ENCODE assay signal across 8 mouse cellular contexts in the genomic region with DNA sequence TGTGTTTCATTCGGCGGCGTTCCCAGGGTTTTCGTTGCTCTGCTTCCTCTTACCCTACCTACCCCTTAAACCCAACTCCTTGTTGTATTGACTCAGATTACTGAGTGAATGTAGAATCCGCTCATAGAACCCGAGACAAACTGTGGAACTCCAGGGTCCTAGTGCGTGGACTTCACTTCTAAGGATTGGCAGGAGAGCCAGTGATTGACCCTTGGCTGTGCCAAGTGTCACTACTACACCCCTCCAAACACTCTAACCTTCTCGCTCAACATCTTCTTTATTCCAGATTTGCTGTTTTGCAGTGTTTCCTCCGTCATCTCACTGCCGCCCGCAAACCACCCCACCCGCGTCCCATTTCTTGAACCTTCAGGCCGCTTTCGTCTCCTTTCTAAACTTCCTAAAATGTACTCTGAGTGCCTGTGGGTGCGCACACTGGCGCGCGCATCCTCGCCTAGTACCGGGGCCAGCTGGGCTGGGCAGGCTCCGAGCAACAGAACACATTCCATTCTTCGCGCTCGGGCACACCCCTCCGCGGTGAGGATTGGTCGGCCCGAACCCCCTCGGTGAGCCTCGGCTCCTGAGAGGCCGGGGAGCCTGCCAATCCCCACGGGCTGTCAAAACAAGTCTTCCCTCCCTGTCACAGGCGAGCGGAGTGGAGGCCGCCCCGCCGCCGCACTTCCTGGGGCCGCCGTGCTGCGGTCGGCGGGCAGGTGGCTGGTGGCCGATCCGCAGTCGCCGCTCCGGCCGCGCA. TPM values are rescaled to one million over a fixed set of nuclear protein-coding genes. Genes with fewer than 3 reads are reported as not detected.
DNase-seq lines count a peak whose midpoint lies in the region; ATAC-seq and TF ChIP-seq lines count a peak whose summit lies in the region.

A gene (plus strand): TSS at position 650 of the 751 bp plus-strand sequence.

- peak within 1 kb of the TSS; percentile 84 for H3K4me2 ChIP-seq in forebrain, embryonic 15.5 days (replicated peaks)
- H3K4me2 ChIP-seq in neural tube, embryonic 14.5 days (ENCODE audit: low read depth, low read length), result peak within 1 kb of the TSS; percentile 91

- no peaks in the 10 kb centered on the region for H3K27me3 ChIP-seq in forebrain, embryonic 15.5 days
- no peaks in the 10 kb centered on the region for H3K27me3 ChIP-seq in neural tube, embryonic 14.5 days (ENCODE audit: control insufficient read depth, insufficient read depth, low read length)
- H3K27me3 ChIP-seq in testis, adult 2 months (ENCODE audit: control insufficient read depth, insufficient read depth, low read length), result no peaks in the 10 kb centered on the region

- H3K36me3 ChIP-seq in forebrain, embryonic 15.5 days, result no peaks in the 10 kb centered on the region
- H3K36me3 ChIP-seq in neural tube, embryonic 14.5 days (ENCODE audit: control insufficient read depth, insufficient read depth, low read length), result no peaks in the 10 kb centered on the region
- H3K36me3 ChIP-seq in testis, adult 2 months (ENCODE audit: control insufficient read depth, insufficient read depth, low read length), result no peaks in the 10 kb centered on the region

- intact Hi-C loops in heart, postnatal 25 days (cut with DNase I), result loop anchor here (1.0 to 10.0 kb wide), 2 partner anchors 169 to 331 kb away; no protein-coding TSS in a partner anchor

- H3K27ac ChIP-seq in forebrain, embryonic 15.5 days (replicated peaks), result peak within 1 kb of the TSS; percentile 85
- peak within 1 kb of the TSS; percentile 52 for H3K27ac ChIP-seq in neural tube, embryonic 14.5 days (ENCODE audit: low read depth, low read length)
- no peak within 1 kb of the TSS for H3K27ac ChIP-seq in testis, adult 2 months (ENCODE audit: control insufficient read depth, insufficient read depth, low read depth, low read length)

- H3K4me1 ChIP-seq in forebrain, embryonic 15.5 days, result peaks cover 23% of the 10 kb centered on the region
- peaks cover 6% of the 10 kb centered on the region for H3K4me1 ChIP-seq in neural tube, embryonic 14.5 days (ENCODE audit: control insufficient read depth, insufficient read depth, low read length)
- peaks cover 13% of the 10 kb centered on the region for H3K4me1 ChIP-seq in testis, adult 2 months (ENCODE audit: control insufficient read depth, insufficient read depth, low read length)

- no peak for TF ChIP-seq CTCF in testis, adult 2 months (IDR thresholded peaks at IDR 0.05; ENCODE audit: control insufficient read depth, insufficient read depth, insufficient replicate concordance, low read depth, low read length)

- H3K4me3 ChIP-seq in forebrain, embryonic 15.5 days, result peak within 1 kb of the TSS; percentile 56
- peak within 1 kb of the TSS; percentile 78 for H3K4me3 ChIP-seq in neural tube, embryonic 14.5 days (ENCODE audit: low read depth, low read length)
- peak within 1 kb of the TSS; percentile 88 for H3K4me3 ChIP-seq in testis, adult 2 months (ENCODE audit: control insufficient read depth, low read depth, low read length)

- peak within 1 kb of the TSS; percentile 65 for H3K9ac ChIP-seq in forebrain, embryonic 15.5 days (replicated peaks)
- peak within 1 kb of the TSS; percentile 77 for H3K9ac ChIP-seq in neural tube, embryonic 14.5 days (replicated peaks; ENCODE audit: low read depth, low read length)

- peak; percentile 76 to 83 for DNase-seq in CD8-positive naive resting alpha-beta T cell, adult 2 months (ENCODE audit: low read depth in 2 of 2, low spot score in 2 of 2)
- DNase-seq in heart, postnatal 25 days (ENCODE audit: low spot score), result peak; percentile 93
- peak; percentile 96 to 99 for DNase-seq in layer of hippocampus, adult 18-20 months (ENCODE audit: low spot score in 2 of 2)
- peak; percentile 96 to 97 for DNase-seq in lung, adult 18-20 months

- H3K9me3 ChIP-seq in forebrain, embryonic 15.5 days, result no peaks in the 10 kb centered on the region
- no peaks in the 10 kb centered on the region for H3K9me3 ChIP-seq in neural tube, embryonic 14.5 days (ENCODE audit: control insufficient read depth, low read length)

- 1% methylated on average over 47 of the region's 51 CpGs for WGBS in forebrain, embryonic 15.5 days
- 2% methylated on average over 50 of the region's 51 CpGs for WGBS in neural tube, embryonic 14.5 days

- TF ChIP-seq POLR2A in testis, adult 2 months (IDR thresholded peaks at IDR 0.05; ENCODE audit: control insufficient read depth, low read depth, low read length), result no peak

- ATAC-seq in cerebellum, adult (ENCODE audit: insufficient number of reproducible peaks, low FRiP score, low TSS enrichment), result peak; percentile 96
- ATAC-seq in forebrain, embryonic 15.5 days (replicated peaks), result peak; percentile 99
- ATAC-seq in neural tube, embryonic 14.5 days (ENCODE audit: low read depth), result peak; percentile 99

RNA-seq across cellular contexts. Expression of the gene that starts here (rescaled TPM):
- 5.4 and 5.8 TPM in 2 replicates for polyA plus RNA-seq in forebrain, embryonic 15.5 days (2015; fragmentation: Nextera tagmentation; extraction: Ambion mirVana)
- 1 to 10 TPM; 3.8 to 6.1 TPM for total RNA-seq in heart, postnatal 25 days (2021)
- total RNA-seq in layer of hippocampus, adult 18-20 months (2021), result 10 to 100 TPM; 31.0 to 33.7 TPM
- polyA plus RNA-seq in neural tube, embryonic 14.5 days (2014; fragmentation: Nextera tagmentation; extraction: Ambion mirVana), result 5.4 and 6.9 TPM in 2 replicates
- 0.21 and 0.38 TPM in 2 replicates for polyA plus RNA-seq in testis, adult 2 months (2012; rRNA removed)

Comparison
In these comparisons a context has a peak if more than half of its experiments do, and no peak if none do; other contexts are left out.
1. RNA of the gene that starts here (total RNA-seq): 31.0 to 33.7 TPM in layer of hippocampus, adult 18-20 months; 3.8 to 6.1 TPM in heart, postnatal 25 days; every median in the first group is over 4 times any median in the second.
2. Peak in every context shown above with its lines, with median percentiles within 50 percentile points of each other: DNase-seq, ATAC-seq and H3K4me3 ChIP-seq.